Mouse (Mus musculus) embryonic facial prominence, embryonic 14.5 days (tissue): ENCODE measurements around the gene Pex5l. TPM values are rescaled to one million over a fixed set of nuclear protein-coding genes. Genes with fewer than 3 reads are reported as not detected.

Source experiments
- ATAC-seq: fragments of 200-750 bp; cut with Nextera tagmentation; 2 replicates; pipeline ENCODE4 v1.8.0; 2017; ENCODE audit warnings: low read depth, moderate number of reproducible peaks, moderate TSS enrichment
- DNase-seq: peaks from one replicate; pipeline ENCODE4 v3.0.0-alpha.2; 2015; ENCODE audit warnings: low spot score
- H3K27ac ChIP-seq: fragments of 300-500 bp; sonication (generic); replicated peaks from 2 replicates; pipeline ENCODE4 v1.5.1; 2014; ENCODE audit warnings: low read depth, mild to moderate bottlenecking, low read length, moderate library complexity
- H3K27me3 ChIP-seq: fragments of 300-500 bp; sonication (generic); replicated peaks from 2 replicates; pipeline ENCODE4 v1.6.1; 2014; ENCODE audit warnings: low read length; ENCODE audit not compliant: control insufficient read depth, insufficient read depth
- H3K36me3 ChIP-seq: fragments of 300-500 bp; sonication (generic); 2 replicates; pipeline ENCODE4 v1.6.1; 2014; ENCODE audit warnings: low read length, mixed read lengths; ENCODE audit not compliant: control insufficient read depth, insufficient read depth
- H3K4me1 ChIP-seq: fragments of 300-500 bp; sonication (generic); 2 replicates; pipeline ENCODE4 v1.6.1; 2014; ENCODE audit warnings: antibody characterized with exemption, low read length; ENCODE audit not compliant: control insufficient read depth, insufficient read depth
- H3K4me2 ChIP-seq: fragments of 300-500 bp; sonication (generic); 2 replicates; pipeline ENCODE4 v1.6.1; 2014; ENCODE audit warnings: low read depth, mild to moderate bottlenecking, low read length, moderate library complexity, mixed read lengths
- H3K4me3 ChIP-seq: fragments of 300-500 bp; sonication (generic); 2 replicates; pipeline ENCODE4 v1.5.1; 2014; ENCODE audit warnings: low read depth, mild to moderate bottlenecking, low read length
- H3K9ac ChIP-seq: fragments of 300-500 bp; sonication (generic); 2 replicates; pipeline ENCODE4 v1.6.1; 2014; ENCODE audit warnings: low read depth, mild to moderate bottlenecking, low read length, moderate library complexity, mixed read lengths
- H3K9me3 ChIP-seq: fragments of 300-500 bp; sonication (generic); 2 replicates; pipeline ENCODE4 v1.6.1; 2016; ENCODE audit warnings: low read length; ENCODE audit not compliant: control insufficient read depth
- WGBS: fragments of 180-500 bp; shearing (Covaris S2); extraction: QIAGEN DNeasy Blood & Tissue Kit; methylation state at CpG from one replicate; pipeline ENCODE4 v1.1.7; 2014; 5-methylcytosine and 5-hydroxymethylcytosine counted together
- polyA plus RNA-seq: library from polyadenylated mRNA; unstranded; fragments of >200 nt; fragmentation: Nextera tagmentation; extraction: Ambion mirVana; gene quantifications from 2 replicates; pipeline ENCODE4 v1.2.1, GENCODE M21; 2014

The Pex5l gene
- polyA plus RNA-seq, 1 experiment from 2014 or later: 1.6 TPM

GRCm38 (mm10) chr3:32947486-32947885 is 195.6 kb downstream of the Pex5l start:
- Histone ChIP-seq H3K4me3 (no peak overlapping the region), H3K4me2 (no peak overlapping the region), H3K27me3 (no peaks in the 10 kb centered on the region), H3K36me3 (no peaks in the 10 kb centered on the region), H3K9ac (no peak overlapping the region), H3K4me1 (no peaks in the 10 kb centered on the region), H3K27ac (no peak overlapping the region), H3K9me3 (no peaks in the 10 kb centered on the region)
- DNase-seq (no peak), ATAC-seq (no peak)
- 86% methylated on average over 5 of the region's 5 CpGs for WGBS

GRCm38 (mm10) chr3:32939802-32940501 is 203.1 kb downstream of the Pex5l start:
- H3K27ac ChIP-seq: no peak overlapping the region
- 81% methylated on average over 8 of the region's 8 CpGs for WGBS

GRCm38 (mm10) chr3:32924168-32924567 is 218.9 kb downstream of the Pex5l start:
- ATAC-seq (no peak), DNase-seq (no peak)
- Histone ChIP-seq H3K4me1 (no peaks in the 10 kb centered on the region), H3K4me2 (no peak overlapping the region), H3K9me3 (peaks cover 8% of the 10 kb centered on the region; the same call in 1 of the 2 replicates), H3K9ac (no peak overlapping the region), H3K27ac (no peak overlapping the region), H3K36me3 (peaks cover 42% of the 10 kb centered on the region), H3K4me3 (no peak overlapping the region), H3K27me3 (no peaks in the 10 kb centered on the region)
- 60% methylated on average over 6 of the region's 6 CpGs for WGBS

More at GRCm38 (mm10) chr3:32939802-32940501, 203.1 kb downstream of the Pex5l start:
- ATAC-seq: no peak
- Histone ChIP-seq H3K9me3 (no peaks in the 10 kb centered on the region), H3K4me2 (no peak overlapping the region), H3K27me3 (no peaks in the 10 kb centered on the region), H3K9ac (no peak overlapping the region), H3K4me3 (no peak overlapping the region), H3K36me3 (0 out of 2 replicates have a peak, but pooled peaks cover under 1% of the 10 kb centered on the region), H3K4me1 (no peaks in the 10 kb centered on the region)
- DNase-seq: no peak

- 0 out of 2 replicates have a peak, but pooled peaks cover 3% of the 10 kb centered on the region for H3K9me3 ChIP-seq
- no peak overlapping the region for H3K4me3 ChIP-seq
- H3K27ac ChIP-seq: peak overlapping the region; percentile 39; the same call in 1 of the 2 replicates
- ATAC-seq: peak; percentile 92
- WGBS: 19% methylated on average over 7 of the region's 7 CpGs
- no peaks in the 10 kb centered on the region for H3K4me1 ChIP-seq
- H3K9ac ChIP-seq: no peak overlapping the region
- DNase-seq: peak; percentile 91
- no peaks in the 10 kb centered on the region for H3K27me3 ChIP-seq
- peaks cover 17% of the 10 kb centered on the region for H3K36me3 ChIP-seq
- no peak overlapping the region for H3K4me2 ChIP-seq
Observed at GRCm38 (mm10) chr3:32910071-32910551, 232.9 kb downstream of the Pex5l start.

- Histone ChIP-seq H3K27me3 (no peaks in the 10 kb centered on the region), H3K4me1 (no peaks in the 10 kb centered on the region), H3K9ac (no peak overlapping the region), H3K4me3 (no peak overlapping the region), H3K4me2 (no peak overlapping the region), H3K36me3 (0 out of 2 replicates have a peak, but pooled peaks cover 4% of the 10 kb centered on the region), H3K9me3 (no peaks in the 10 kb centered on the region), H3K27ac (no peak overlapping the region)
- WGBS: 69% methylated on average over 3 of the region's 3 CpGs
- ATAC-seq: no peak
- DNase-seq: no peak
Observed at GRCm38 (mm10) chr3:32908400-32908799, 234.6 kb downstream of the Pex5l start.

GRCm38 (mm10) chr3:32905850-32906779 is 236.9 kb downstream of the Pex5l start:
- Histone ChIP-seq H3K27ac (no peak overlapping the region), H3K4me2 (no peak overlapping the region), H3K9ac (no peak overlapping the region), H3K36me3 (no peaks in the 10 kb centered on the region), H3K4me1 (no peaks in the 10 kb centered on the region), H3K27me3 (no peaks in the 10 kb centered on the region), H3K9me3 (no peaks in the 10 kb centered on the region), H3K4me3 (no peak overlapping the region)
- ATAC-seq (no peak), DNase-seq (peak; percentile 19)
- WGBS: 70% methylated on average over 8 of the region's 8 CpGs

GRCm38 (mm10) chr3:32904599-32904998 is 238.4 kb downstream of the Pex5l start:
- no peak for DNase-seq
- H3K9me3 ChIP-seq: no peaks in the 10 kb centered on the region
- H3K36me3 ChIP-seq: no peaks in the 10 kb centered on the region
- 63% methylated on average over 1 of the region's 1 CpGs for WGBS
- no peak overlapping the region for H3K4me3 ChIP-seq
- no peak for ATAC-seq
- H3K9ac ChIP-seq: no peak overlapping the region
- no peak overlapping the region for H3K4me2 ChIP-seq
- H3K27me3 ChIP-seq: no peaks in the 10 kb centered on the region
- no peak overlapping the region for H3K27ac ChIP-seq
- no peaks in the 10 kb centered on the region for H3K4me1 ChIP-seq

GRCm38 (mm10) chr3:32903462-32903861 is 239.6 kb downstream of the Pex5l start:
- H3K9me3 ChIP-seq: no peaks in the 10 kb centered on the region
- H3K4me2 ChIP-seq: no peak overlapping the region
- H3K27me3 ChIP-seq: no peaks in the 10 kb centered on the region
- no peaks in the 10 kb centered on the region for H3K4me1 ChIP-seq
- H3K4me3 ChIP-seq: no peak overlapping the region
- DNase-seq: no peak
- ATAC-seq: no peak
- H3K9ac ChIP-seq: no peak overlapping the region
- H3K27ac ChIP-seq: no peak overlapping the region
- WGBS: 29% methylated on average over 4 of the region's 4 CpGs
- no peaks in the 10 kb centered on the region for H3K36me3 ChIP-seq
